Mouse (Mus musculus): ENCODE results near the gene Dapk2.

DNA sequence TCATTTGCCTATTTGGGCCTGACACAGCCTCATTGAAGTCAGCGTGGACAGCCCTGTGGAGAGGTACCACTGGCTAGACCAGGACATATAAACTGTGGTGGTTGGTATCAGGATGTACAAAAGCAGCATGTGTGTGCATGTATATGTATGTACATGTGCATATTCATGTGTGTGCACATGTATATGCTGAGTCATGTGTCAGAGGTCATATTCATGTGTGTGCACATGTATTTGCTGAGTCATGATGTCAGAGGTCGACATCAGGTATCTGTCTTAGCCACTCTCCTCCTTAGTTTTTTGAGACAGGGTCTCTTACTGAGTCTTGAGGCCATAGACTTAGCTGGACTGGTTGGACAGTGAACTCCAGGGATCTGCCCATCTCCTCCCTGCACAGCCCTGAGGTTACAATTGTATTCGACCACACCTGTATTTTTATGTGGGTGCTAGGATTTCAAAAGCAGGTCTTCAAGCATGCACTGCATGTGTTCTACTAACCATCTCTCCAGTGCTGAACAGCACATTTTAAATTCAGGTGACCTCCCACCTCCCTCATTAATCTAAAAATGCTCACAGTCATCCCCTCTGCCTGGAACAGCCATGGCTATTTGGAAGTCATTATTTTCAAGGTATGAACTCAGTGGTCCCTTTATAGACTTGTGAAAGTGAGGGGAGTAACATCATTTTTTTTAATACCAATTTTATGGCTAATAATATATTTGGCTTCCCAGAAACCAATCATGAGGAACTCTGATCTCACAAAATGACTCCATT is 146.5 kb downstream of the Dapk2 start:
- TF ChIP-seq TAL1 (IDR thresholded peaks at IDR 0.05; ENCODE audit: low read length) (no peak), GATA1 (IDR thresholded peaks at IDR 0.05; ENCODE audit: low read length) (no peak)
